Mouse (Mus musculus) liver, postnatal 0 days (tissue): ENCODE data around the gene Epor.

ENCODE experiments used
- CTCF ChIP-seq: sonication (generic); IDR thresholded peaks from 2 replicates; pipeline ENCODE4 v1.5.1; 2016; ENCODE audit warnings: antibody characterized with exemption, low read depth
- EP300 ChIP-seq: IDR thresholded peaks from 2 replicates; pipeline ENCODE4 v1.6.1; 2016; ENCODE audit warnings: antibody characterized with exemption, low read depth, mild to moderate bottlenecking

GRCm38 (mm10) chr9:21989230-21990110 is 26.2 kb upstream of the Epor start, which contains the start of gene Rgl3:
- peak; percentile 22 for TF ChIP-seq CTCF
- TF ChIP-seq EP300 = no peak
